Mouse (Mus musculus): Measurements from ENCODE around the gene Phyhipl.

Gene Phyhipl

GRCm38 (mm10) chr10:70655828-70656227, at the start of gene Phyhipl:
TSS of gene Phyhipl (minus strand) at chr10:70655965.
- DNase-seq (ENCODE audit: low read depth), result no peak

GRCm38 (mm10) chr10:70703211-70703610, 47.4 kb upstream of the Phyhipl start:
- DNase-seq (ENCODE audit: low read depth), result no peak

GRCm38 (mm10) chr10:70699581-70699980, 43.8 kb upstream of the Phyhipl start:
- DNase-seq (ENCODE audit: low read depth), result no peak

GRCm38 (mm10) chr10:70698014-70698413, 42.2 kb upstream of the Phyhipl start:
- DNase-seq (ENCODE audit: low read depth), result no peak

GRCm38 (mm10) chr10:70696748-70697585, 41.2 kb upstream of the Phyhipl start:
- DNase-seq (ENCODE audit: low read depth), result no peak

- no peak for DNase-seq (ENCODE audit: low read depth)
Observed at GRCm38 (mm10) chr10:70689346-70689745, 33.6 kb upstream of the Phyhipl start.

GRCm38 (mm10) chr10:70688881-70689280, 33.1 kb upstream of the Phyhipl start:
- no peak for DNase-seq (ENCODE audit: low read depth)

- no peak for DNase-seq (ENCODE audit: low read depth)
Observed at GRCm38 (mm10) chr10:70686941-70687703, 31.4 kb upstream of the Phyhipl start.

GRCm38 (mm10) chr10:70686505-70686904, 30.7 kb upstream of the Phyhipl start:
- no peak for DNase-seq (ENCODE audit: low read depth)

- no peak for DNase-seq (ENCODE audit: low read depth)
Observed at GRCm38 (mm10) chr10:70683508-70683907, 27.7 kb upstream of the Phyhipl start.

GRCm38 (mm10) chr10:70677946-70678345, 22.2 kb upstream of the Phyhipl start:
- DNase-seq (ENCODE audit: low read depth), result no peak

- DNase-seq (ENCODE audit: low read depth), result no peak
Observed at GRCm38 (mm10) chr10:70656272-70656671, 507 bp upstream of the Phyhipl start.

GRCm38 (mm10) chr10:70654655-70655054, 1.1 kb downstream of the Phyhipl start:
- DNase-seq (ENCODE audit: low read depth), result no peak

- DNase-seq (ENCODE audit: low read depth), result no peak
Observed at GRCm38 (mm10) chr10:70654139-70654538, 1.6 kb downstream of the Phyhipl start.

GRCm38 (mm10) chr10:70651769-70652648, 3.8 kb downstream of the Phyhipl start:
- no peak for DNase-seq (ENCODE audit: low read depth)

GRCm38 (mm10) chr10:70648831-70649230, 6.9 kb downstream of the Phyhipl start:
- peak; percentile 65 for DNase-seq (ENCODE audit: low read depth)

- DNase-seq (ENCODE audit: low read depth), result no peak
Observed at GRCm38 (mm10) chr10:70643131-70643530, 12.6 kb downstream of the Phyhipl start.

- DNase-seq (ENCODE audit: low read depth), result no peak
Observed at GRCm38 (mm10) chr10:70640896-70641596, 14.7 kb downstream of the Phyhipl start.

- DNase-seq (ENCODE audit: low read depth), result no peak
Observed at GRCm38 (mm10) chr10:70640075-70640737, 15.6 kb downstream of the Phyhipl start.

GRCm38 (mm10) chr10:70637640-70638328, 18.0 kb downstream of the Phyhipl start:
- DNase-seq (ENCODE audit: low read depth), result no peak

Measured in fibroblast of lung, adult 2 months (primary cell).